Mouse (Mus musculus) hindbrain, embryonic 16.5 days (tissue): ENCODE data around the gene Poln. TPM values are rescaled to one million over a fixed set of nuclear protein-coding genes. Genes with fewer than 3 reads are reported as not detected.

ENCODE experiments used
- ATAC-seq: fragments of 200-750 bp; cut with Nextera tagmentation; 2 replicates; pipeline ENCODE4 v1.8.0; 2017; ENCODE audit warnings: moderate TSS enrichment, moderate library complexity
- H3K27ac ChIP-seq: fragments of 300-500 bp; sonication (generic); 2 replicates; pipeline ENCODE4 v1.5.1; 2014; ENCODE audit warnings: low read depth, mild to moderate bottlenecking, control low read depth, low read length, moderate library complexity
- H3K27me3 ChIP-seq: fragments of 300-500 bp; sonication (generic); replicated peaks from 2 replicates; pipeline ENCODE4 v1.6.1; 2014; ENCODE audit warnings: low read length; ENCODE audit not compliant: control insufficient read depth, insufficient read depth
- H3K36me3 ChIP-seq: fragments of 300-500 bp; sonication (generic); 2 replicates; pipeline ENCODE4 v1.6.1; 2014; ENCODE audit warnings: mild to moderate bottlenecking, low read length, moderate library complexity, mixed read lengths; ENCODE audit not compliant: control insufficient read depth, insufficient read depth
- H3K4me1 ChIP-seq: fragments of 300-500 bp; sonication (generic); 2 replicates; pipeline ENCODE4 v1.6.1; 2014; ENCODE audit warnings: low read depth, low read length; ENCODE audit not compliant: control insufficient read depth, insufficient read depth
- H3K4me2 ChIP-seq: fragments of 300-500 bp; sonication (generic); 2 replicates; pipeline ENCODE4 v1.6.1; 2014; ENCODE audit warnings: mild to moderate bottlenecking, low read length, control low read depth, moderate library complexity
- H3K4me3 ChIP-seq: fragments of 300-500 bp; sonication (generic); 2 replicates; pipeline ENCODE4 v1.5.1; 2014; ENCODE audit warnings: mild to moderate bottlenecking, low read length, control low read depth, moderate library complexity
- H3K9ac ChIP-seq: fragments of 300-500 bp; sonication (generic); 2 replicates; pipeline ENCODE4 v1.6.1; 2014; ENCODE audit warnings: low read depth, mild to moderate bottlenecking, control low read depth, low read length, moderate library complexity
- H3K9me3 ChIP-seq: fragments of 300-500 bp; sonication (generic); 2 replicates; pipeline ENCODE4 v1.6.1; 2014; ENCODE audit warnings: mild to moderate bottlenecking, low read length, moderate library complexity; ENCODE audit not compliant: control insufficient read depth
- WGBS: fragments of 180-500 bp; shearing (Covaris S2); extraction: QIAGEN DNeasy Blood & Tissue Kit; methylation state at CpG from one replicate; pipeline ENCODE4 v1.1.7; 2014; 5-methylcytosine and 5-hydroxymethylcytosine counted together
- polyA plus RNA-seq: library from polyadenylated mRNA; unstranded; fragments of >200 nt; fragmentation: Nextera tagmentation; extraction: Ambion mirVana; gene quantifications from 2 replicates; pipeline ENCODE4 v1.2.1, GENCODE M21; 2015

Poln gene
- polyA plus RNA-seq, 1 experiment from 2014 or later, result 0.20 TPM

DNA sequence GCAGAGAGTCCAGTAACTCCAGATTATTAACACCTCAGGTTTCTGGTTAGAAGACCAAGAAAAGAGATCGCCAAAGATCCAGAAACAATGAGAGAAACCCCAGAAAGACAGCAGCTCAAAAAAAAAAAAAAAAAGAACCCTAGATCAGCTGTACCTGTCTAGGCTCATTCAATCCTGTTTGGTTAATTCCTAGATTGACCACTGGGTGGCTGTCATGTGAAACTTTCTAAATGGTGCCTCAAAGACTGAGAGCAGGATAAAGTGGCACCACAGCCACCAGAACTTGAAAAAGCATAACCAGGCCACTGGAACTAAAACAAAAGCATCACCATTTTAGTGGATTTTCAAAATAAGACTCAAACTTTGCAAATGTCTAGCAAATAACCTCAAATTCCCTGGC lies 71.9 kb downstream of the Poln start:
- WGBS, result 24% methylated on average over 1 of the region's 1 CpGs
- no peak overlapping the region for H3K27ac ChIP-seq
- ATAC-seq, result no peak

DNA sequence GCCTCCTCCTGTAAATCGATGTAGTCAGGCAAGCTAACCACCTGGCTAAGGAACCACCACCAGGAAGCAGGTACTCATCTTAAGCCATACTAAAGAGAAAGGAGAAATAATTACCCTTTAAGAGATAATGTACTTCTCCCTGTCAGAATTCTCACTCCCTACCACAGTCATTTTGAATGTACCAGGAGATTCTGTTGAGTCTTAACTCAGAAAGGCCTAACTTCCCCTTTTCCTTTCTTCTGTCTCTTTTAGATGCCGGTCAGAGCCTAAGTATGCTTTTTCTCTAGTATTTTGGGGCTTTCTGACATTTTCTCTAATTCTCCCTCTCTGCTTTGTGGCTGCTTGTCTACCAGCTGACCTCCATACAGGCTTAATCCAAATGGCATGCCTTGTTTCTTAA lies 76.2 kb downstream of the Poln start:
- Histone ChIP-seq H3K9ac (no peak overlapping the region), H3K27me3 (no peaks in the 10 kb centered on the region), H3K4me2 (no peak overlapping the region), H3K27ac (no peak overlapping the region), H3K36me3 (no peaks in the 10 kb centered on the region), H3K4me1 (no peaks in the 10 kb centered on the region), H3K4me3 (no peak overlapping the region), H3K9me3 (no peaks in the 10 kb centered on the region)
- no peak for ATAC-seq
- WGBS, result 85% methylated on average over 2 of the region's 2 CpGs

More for the DNA sequence above, 71.9 kb downstream of the Poln start:
- Histone ChIP-seq H3K27me3 (no peaks in the 10 kb centered on the region), H3K9ac (no peak overlapping the region), H3K9me3 (no peaks in the 10 kb centered on the region), H3K36me3 (no peaks in the 10 kb centered on the region), H3K4me2 (no peak overlapping the region), H3K4me1 (no peaks in the 10 kb centered on the region), H3K4me3 (no peak overlapping the region)

DNA sequence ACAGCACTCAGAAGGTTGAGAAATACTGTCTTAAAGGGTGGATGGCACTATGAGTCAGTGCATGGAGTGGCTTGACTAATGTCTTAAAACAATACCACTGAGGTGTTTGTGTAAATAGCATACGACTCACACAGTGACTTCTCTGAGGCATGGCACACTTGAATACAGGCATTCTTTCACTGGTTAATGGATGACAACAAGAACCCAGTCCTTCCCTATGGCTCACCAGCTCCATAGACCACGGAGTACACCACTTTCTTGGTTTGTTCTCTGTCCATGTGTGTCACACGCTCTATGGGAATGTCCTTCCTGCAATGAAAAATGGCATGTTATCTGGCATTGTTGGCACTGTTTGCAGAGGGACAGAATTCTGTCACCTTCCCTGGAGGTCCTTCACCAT lies 136.7 kb downstream of the Poln start:
- Histone ChIP-seq H3K4me1 (no peaks in the 10 kb centered on the region), H3K9me3 (no peaks in the 10 kb centered on the region), H3K4me3 (no peak overlapping the region), H3K27me3 (no peaks in the 10 kb centered on the region), H3K9ac (no peak overlapping the region), H3K36me3 (no peaks in the 10 kb centered on the region), H3K4me2 (no peak overlapping the region), H3K27ac (no peak overlapping the region)
- 60% methylated on average over 3 of the region's 3 CpGs for WGBS
- ATAC-seq, result no peak

DNA sequence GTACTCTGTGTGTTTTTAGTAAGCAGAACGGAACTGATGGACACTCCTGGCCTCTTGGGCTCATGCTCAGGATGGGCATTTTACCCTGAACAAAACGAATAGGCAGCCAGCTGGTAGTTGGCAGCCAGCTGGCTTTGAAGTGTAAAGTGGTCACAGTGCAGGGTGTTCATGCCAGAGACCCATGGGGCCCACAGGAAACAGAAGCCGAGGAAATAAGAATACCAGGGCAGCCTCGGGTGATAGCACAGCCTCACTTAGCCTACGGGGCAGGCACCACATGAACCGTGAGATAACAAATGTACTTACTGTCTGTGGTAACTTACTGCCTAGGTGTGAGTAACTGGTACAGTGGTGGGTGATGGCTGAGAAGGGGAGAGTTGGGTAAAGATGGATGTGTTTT lies 138.2 kb downstream of the Poln start:
- WGBS, result 55% methylated on average over 6 of the region's 6 CpGs
- H3K9me3 ChIP-seq, result no peaks in the 10 kb centered on the region
- no peak overlapping the region for H3K27ac ChIP-seq
- no peaks in the 10 kb centered on the region for H3K27me3 ChIP-seq
- H3K4me2 ChIP-seq, result no peak overlapping the region
- H3K4me1 ChIP-seq, result no peaks in the 10 kb centered on the region
- ATAC-seq, result no peak
- H3K9ac ChIP-seq, result no peak overlapping the region
- H3K36me3 ChIP-seq, result no peaks in the 10 kb centered on the region
- no peak overlapping the region for H3K4me3 ChIP-seq

DNA sequence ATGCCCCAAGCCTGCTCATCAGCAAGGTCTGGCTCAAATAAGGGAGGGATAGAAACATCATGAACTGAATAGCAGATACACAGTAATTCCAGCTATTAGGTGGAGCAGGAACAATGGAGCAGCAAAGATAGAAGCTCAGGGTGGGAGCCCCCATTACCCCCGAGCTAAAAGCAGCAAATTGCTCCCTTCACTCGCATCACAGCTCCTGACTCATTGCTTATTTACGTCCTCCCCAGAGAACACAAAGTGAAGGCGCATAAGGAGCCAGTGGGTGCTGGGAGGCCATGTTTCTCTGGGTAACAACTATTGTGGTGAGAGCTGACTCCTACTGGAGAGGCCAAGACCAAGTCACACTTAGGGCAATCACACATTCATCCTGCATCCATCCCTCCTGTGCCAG lies 139.1 kb downstream of the Poln start:
- H3K9ac ChIP-seq, result no peak overlapping the region
- no peak for ATAC-seq
- no peak overlapping the region for H3K4me3 ChIP-seq
- no peak overlapping the region for H3K4me2 ChIP-seq
- no peaks in the 10 kb centered on the region for H3K36me3 ChIP-seq
- H3K27ac ChIP-seq, result no peak overlapping the region
- no peaks in the 10 kb centered on the region for H3K9me3 ChIP-seq
- 68% methylated on average over 4 of the region's 4 CpGs for WGBS
- H3K27me3 ChIP-seq, result no peaks in the 10 kb centered on the region
- no peaks in the 10 kb centered on the region for H3K4me1 ChIP-seq

DNA sequence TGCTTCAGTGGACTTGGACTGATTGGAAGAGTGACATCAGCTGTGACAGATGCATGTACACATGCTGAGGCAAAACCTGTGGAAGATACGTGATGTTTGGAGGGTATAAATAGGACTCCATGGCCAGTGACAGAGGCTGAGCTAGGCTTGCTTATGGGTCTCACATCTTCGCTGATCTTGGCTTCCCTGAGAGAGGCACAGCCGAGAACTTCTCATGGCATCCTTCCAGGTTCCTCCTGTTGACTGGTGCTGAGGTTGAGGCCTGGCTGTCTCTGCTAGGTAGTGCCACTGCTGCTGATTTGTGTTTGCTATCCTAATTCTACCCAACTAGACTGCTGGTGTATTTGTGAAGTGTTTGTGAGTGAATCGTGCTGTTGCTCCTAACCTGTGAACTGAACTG lies 150.3 kb downstream of the Poln start:
- no peak for ATAC-seq
- no peaks in the 10 kb centered on the region for H3K9me3 ChIP-seq

DNA sequence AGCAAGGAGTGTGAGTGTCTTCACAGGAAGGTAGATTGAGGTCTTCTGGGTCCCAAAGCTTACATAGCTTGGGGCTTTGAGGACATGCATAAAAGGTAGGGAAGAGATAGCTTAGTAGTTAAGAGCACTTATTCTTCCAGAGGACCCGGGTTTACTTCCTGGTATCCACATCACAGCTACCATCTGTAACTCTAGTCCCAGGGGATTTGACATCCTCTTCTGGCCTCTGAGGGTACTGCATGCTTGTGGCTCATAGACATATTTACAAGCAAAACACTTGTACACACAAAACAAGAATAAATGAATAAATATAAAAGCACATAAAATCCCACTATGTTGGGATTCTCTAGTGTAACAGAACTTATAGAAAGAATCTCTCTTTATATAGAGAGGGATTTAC lies 154.6 kb downstream of the Poln start:
- no peaks in the 10 kb centered on the region for H3K9me3 ChIP-seq
- H3K4me3 ChIP-seq, result no peak overlapping the region
- ATAC-seq, result no peak
- no peaks in the 10 kb centered on the region for H3K4me1 ChIP-seq
- no peak overlapping the region for H3K4me2 ChIP-seq
- no peak overlapping the region for H3K27ac ChIP-seq
- no peaks in the 10 kb centered on the region for H3K27me3 ChIP-seq
- no peak overlapping the region for H3K9ac ChIP-seq
- H3K36me3 ChIP-seq, result no peaks in the 10 kb centered on the region
- WGBS, result 60% methylated on average over 1 of the region's 1 CpGs

More for the DNA sequence above, 150.3 kb downstream of the Poln start:
- Histone ChIP-seq H3K4me1 (no peaks in the 10 kb centered on the region), H3K27me3 (no peaks in the 10 kb centered on the region), H3K4me3 (no peak overlapping the region), H3K36me3 (no peaks in the 10 kb centered on the region), H3K9ac (no peak overlapping the region), H3K27ac (no peak overlapping the region), H3K4me2 (no peak overlapping the region)
- WGBS, result 82% methylated on average over 4 of the region's 4 CpGs

DNA sequence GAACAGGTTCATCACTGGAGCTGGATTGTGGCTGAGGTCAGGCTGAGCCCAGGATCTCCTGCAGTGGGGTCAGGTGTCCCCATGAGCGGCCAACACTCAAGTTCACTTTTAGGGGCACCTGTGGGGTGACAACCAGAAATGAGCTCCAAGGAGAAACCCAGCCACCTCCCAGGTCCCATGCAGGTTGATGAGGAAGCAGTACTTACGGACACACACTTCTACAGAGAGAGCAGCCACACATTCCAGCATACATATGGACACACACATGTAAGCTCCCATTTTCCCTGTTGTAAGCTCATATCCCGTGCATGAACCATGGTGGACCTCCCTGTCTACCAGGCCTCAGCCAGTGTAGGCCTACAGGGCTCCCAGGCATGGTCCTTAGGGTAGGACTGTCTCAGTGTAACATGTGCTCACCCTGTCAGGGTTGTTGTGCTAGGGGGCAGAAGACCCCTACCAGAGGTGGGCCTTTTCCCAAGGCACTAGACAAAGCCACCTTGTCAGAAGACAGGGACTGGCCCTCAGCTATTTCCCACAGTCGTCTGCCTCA lies 161.8 kb downstream of the Poln start:
- Histone ChIP-seq H3K36me3 (0 out of 2 replicates have a peak, but pooled peaks cover 3% of the 10 kb centered on the region), H3K4me3 (no peak overlapping the region), H3K27me3 (no peaks in the 10 kb centered on the region), H3K27ac (no peak overlapping the region), H3K4me1 (no peaks in the 10 kb centered on the region; the same call in 1 of the 2 replicates), H3K4me2 (no peak overlapping the region), H3K9ac (no peak overlapping the region), H3K9me3 (no peaks in the 10 kb centered on the region)
- 81% methylated on average over 4 of the region's 4 CpGs for WGBS
- no peak for ATAC-seq

DNA sequence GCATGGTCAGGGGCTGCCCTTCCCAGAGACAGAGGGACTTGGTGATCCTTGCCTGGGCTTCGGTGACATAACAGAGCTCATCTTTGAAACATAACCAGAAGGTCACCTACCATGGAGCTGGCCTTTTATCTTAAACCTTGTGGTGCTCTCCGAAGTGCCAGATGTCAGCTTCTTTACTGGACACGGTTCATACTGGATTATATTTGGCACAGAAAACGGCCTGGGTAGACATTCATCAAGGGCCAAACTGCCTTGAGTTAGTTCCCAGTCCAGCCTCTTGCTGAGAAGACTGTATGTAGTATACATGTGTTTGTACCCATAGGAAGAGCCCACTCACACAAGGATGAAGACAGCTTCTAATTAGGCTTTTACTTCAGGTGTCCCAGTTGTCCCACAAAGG lies 162.4 kb downstream of the Poln start:
- H3K27ac ChIP-seq, result no peak overlapping the region
- no peaks in the 10 kb centered on the region for H3K9me3 ChIP-seq
- 0 out of 2 replicates have a peak, but pooled peaks cover 4% of the 10 kb centered on the region for H3K36me3 ChIP-seq
- no peaks in the 10 kb centered on the region; the same call in 1 of the 2 replicates for H3K4me1 ChIP-seq
- no peak overlapping the region for H3K4me2 ChIP-seq
- WGBS, result 85% methylated on average over 4 of the region's 4 CpGs
- no peak for ATAC-seq
- H3K9ac ChIP-seq, result no peak overlapping the region
- no peaks in the 10 kb centered on the region for H3K27me3 ChIP-seq
- no peak overlapping the region for H3K4me3 ChIP-seq

DNA sequence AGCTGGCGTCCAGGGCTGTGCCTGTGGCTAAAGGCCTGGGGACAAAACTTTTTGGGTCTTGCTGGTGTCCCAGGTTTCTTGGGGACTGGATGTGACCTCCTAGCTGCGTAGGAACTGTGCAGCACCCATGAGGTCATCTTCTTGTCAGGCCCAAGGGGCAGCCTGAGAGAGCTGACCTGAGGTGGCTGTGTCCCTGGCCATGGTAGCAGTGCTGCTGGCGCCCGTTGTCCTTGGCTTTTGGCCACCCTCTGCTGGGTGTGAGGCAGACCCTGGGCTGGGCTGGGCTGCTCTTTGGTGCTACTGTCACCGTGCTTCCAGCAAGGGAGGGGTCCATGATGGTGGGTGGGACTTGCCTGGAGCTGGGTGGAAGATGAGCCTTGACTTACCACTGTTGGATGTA lies 164.6 kb downstream of the Poln start:
- 80% methylated on average over 5 of the region's 5 CpGs for whole genome bisulfite sequencing
- H3K4me1 ChIP-seq, result peaks cover 3% of the 10 kb centered on the region

More for the DNA sequence above, 164.6 kb downstream of the Poln start:
- Histone ChIP-seq H3K9me3 (no peaks in the 10 kb centered on the region), H3K9ac (no peak overlapping the region), H3K27me3 (no peaks in the 10 kb centered on the region), H3K36me3 (peaks cover 10% of the 10 kb centered on the region), H3K4me3 (no peak overlapping the region), H3K27ac (no peak overlapping the region), H3K4me2 (no peak overlapping the region)
- ATAC-seq, result no peak
